Mouse (Mus musculus) forebrain, postnatal 0 days (tissue): Measurements from ENCODE around the gene Aox3. TPM values are rescaled to one million over a fixed set of nuclear protein-coding genes. Genes with fewer than 3 reads are reported as not detected.
A peak's percentile ranks its signal among the peaks of the same experiment; 100 is the strongest.

Experiments used
- ATAC-seq: fragments of 200-750 bp; cut with Nextera tagmentation; 2 replicates; pipeline ENCODE4 v1.8.0; 2017; ENCODE audit warnings: mild to moderate bottlenecking, moderate library complexity
- DNase-seq: peaks from one replicate; pipeline ENCODE4 v3.0.0-alpha.2; 2015
- H3K27ac ChIP-seq: fragments of 300-500 bp; sonication (generic); 2 replicates; pipeline ENCODE4 v1.5.1; 2014; ENCODE audit warnings: low read depth, mild to moderate bottlenecking, antibody characterized with exemption, low read length, moderate library complexity, mixed read lengths
- H3K27me3 ChIP-seq: fragments of 300-500 bp; sonication (generic); 2 replicates; pipeline ENCODE4 v1.6.1; 2014; ENCODE audit warnings: mild to moderate bottlenecking, low read length, mixed read lengths; ENCODE audit not compliant: insufficient read depth
- H3K36me3 ChIP-seq: fragments of 300-500 bp; sonication (generic); 2 replicates; pipeline ENCODE4 v1.6.1; 2014; ENCODE audit warnings: mild to moderate bottlenecking, moderate library complexity; ENCODE audit not compliant: insufficient read depth
- H3K4me1 ChIP-seq: fragments of 300-500 bp; sonication (generic); 2 replicates; pipeline ENCODE4 v1.6.1; 2014; ENCODE audit warnings: antibody characterized with exemption; ENCODE audit not compliant: insufficient read depth
- H3K4me2 ChIP-seq: fragments of 300-500 bp; sonication (generic); 2 replicates; pipeline ENCODE4 v1.6.1; 2014; ENCODE audit warnings: low read depth, mild to moderate bottlenecking, moderate library complexity
- H3K4me3 ChIP-seq: fragments of 300-500 bp; sonication (generic); 2 replicates; pipeline ENCODE4 v1.5.1; 2014; ENCODE audit warnings: low read depth, low read length, mixed read lengths
- H3K9ac ChIP-seq: fragments of 300-500 bp; sonication (generic); 2 replicates; pipeline ENCODE4 v1.6.1; 2014; ENCODE audit warnings: mild to moderate bottlenecking
- H3K9me3 ChIP-seq: fragments of 300-500 bp; sonication (generic); 2 replicates; pipeline ENCODE4 v1.6.1; 2016; ENCODE audit warnings: low read length
- CTCF ChIP-seq: sonication (generic); IDR thresholded peaks from 2 replicates; pipeline ENCODE4 v1.5.1; 2016; ENCODE audit warnings: antibody characterized with exemption, control low read depth, low read depth
- WGBS: fragments of 180-500 bp; shearing (Covaris S2); extraction: QIAGEN DNeasy Blood & Tissue Kit; methylation state at CpG from one replicate; pipeline ENCODE4 v1.1.7; 2014; 5-methylcytosine and 5-hydroxymethylcytosine counted together
- polyA plus RNA-seq: library from polyadenylated mRNA; unstranded; fragments of >200 nt; fragmentation: Nextera tagmentation; extraction: Ambion mirVana; gene quantifications from 2 replicates; pipeline ENCODE4 v1.2.1, GENCODE M21; 2015
- total RNA-seq: library from RNA; depleted of rRNA; stranded (reverse); fragments of >200 nt; gene quantifications from 2 replicates; pipeline ENCODE4 v1.2.3, GENCODE M21; 2014

Aox3 gene
- total and polyA plus RNA-seq, 2 experiments from 2014 or later: 0.33 to 0.90 TPM

GRCm38 (mm10) chr1:58230542-58230941 lies 117.6 kb downstream of the Aox3 start:
- TF ChIP-seq CTCF: no peak
- no peak for ATAC-seq
- 67% methylated on average over 5 of the region's 5 CpGs for WGBS
- Histone ChIP-seq H3K9ac (no peak overlapping the region), H3K4me2 (no peak overlapping the region), H3K4me1 (no peaks in the 10 kb centered on the region), H3K36me3 (no peaks in the 10 kb centered on the region), H3K27ac (no peak overlapping the region), H3K4me3 (no peak overlapping the region), H3K27me3 (no peaks in the 10 kb centered on the region), H3K9me3 (no peaks in the 10 kb centered on the region)
- DNase-seq: no peak

GRCm38 (mm10) chr1:58235405-58235804 lies 122.5 kb downstream of the Aox3 start:
- ATAC-seq: no peak
- H3K27ac ChIP-seq: no peak overlapping the region
- H3K27me3 ChIP-seq: no peaks in the 10 kb centered on the region
- no peaks in the 10 kb centered on the region for H3K36me3 ChIP-seq
- no peak for DNase-seq
- H3K4me3 ChIP-seq: no peak overlapping the region
- H3K4me2 ChIP-seq: no peak overlapping the region
- peak; percentile 36 for TF ChIP-seq CTCF
- 53% methylated on average over 5 of the region's 5 CpGs for WGBS
- H3K4me1 ChIP-seq: no peaks in the 10 kb centered on the region
- no peaks in the 10 kb centered on the region for H3K9me3 ChIP-seq
- no peak overlapping the region for H3K9ac ChIP-seq

GRCm38 (mm10) chr1:58237527-58238299 lies 124.8 kb downstream of the Aox3 start:
- H3K36me3 ChIP-seq: no peaks in the 10 kb centered on the region
- H3K4me3 ChIP-seq: no peak overlapping the region
- no peak overlapping the region for H3K27ac ChIP-seq
- TF ChIP-seq CTCF: no peak
- H3K9me3 ChIP-seq: no peaks in the 10 kb centered on the region
- H3K4me2 ChIP-seq: no peak overlapping the region
- no peak for ATAC-seq
- H3K9ac ChIP-seq: no peak overlapping the region
- WGBS: 84% methylated on average over 4 of the region's 4 CpGs
- no peaks in the 10 kb centered on the region for H3K27me3 ChIP-seq
- DNase-seq: no peak
- no peaks in the 10 kb centered on the region for H3K4me1 ChIP-seq

- Histone ChIP-seq H3K4me3 (no peak overlapping the region), H3K4me2 (no peak overlapping the region), H3K27me3 (no peaks in the 10 kb centered on the region), H3K36me3 (no peaks in the 10 kb centered on the region), H3K27ac (no peak overlapping the region), H3K9me3 (no peaks in the 10 kb centered on the region), H3K9ac (no peak overlapping the region), H3K4me1 (no peaks in the 10 kb centered on the region)
- ATAC-seq (no peak), DNase-seq (no peak)
- 94% methylated on average over 5 of the region's 5 CpGs for WGBS
- TF ChIP-seq CTCF: no peak
Measured at GRCm38 (mm10) chr1:58238440-58238839, 125.5 kb downstream of the Aox3 start.

- H3K36me3 ChIP-seq: no peaks in the 10 kb centered on the region
- TF ChIP-seq CTCF: no peak
Measured at GRCm38 (mm10) chr1:58238961-58239360, 126.0 kb downstream of the Aox3 start.

GRCm38 (mm10) chr1:58240347-58240746 lies 127.4 kb downstream of the Aox3 start:
- no peaks in the 10 kb centered on the region for H3K9me3 ChIP-seq
- H3K36me3 ChIP-seq: no peaks in the 10 kb centered on the region
- no peak overlapping the region for H3K4me3 ChIP-seq
- TF ChIP-seq CTCF: 0 out of 2 replicates have a peak, but pooled peaks have one; percentile 13
- H3K9ac ChIP-seq: no peak overlapping the region
- DNase-seq: no peak
- H3K4me1 ChIP-seq: no peaks in the 10 kb centered on the region
- no peaks in the 10 kb centered on the region for H3K27me3 ChIP-seq
- H3K27ac ChIP-seq: no peak overlapping the region
- 76% methylated on average over 6 of the region's 6 CpGs for WGBS
- no peak overlapping the region for H3K4me2 ChIP-seq
- no peak for ATAC-seq

More at GRCm38 (mm10) chr1:58238961-58239360, 126.0 kb downstream of the Aox3 start:
- no peak for DNase-seq
- H3K9ac ChIP-seq: no peak overlapping the region
- no peak overlapping the region for H3K4me2 ChIP-seq
- ATAC-seq: no peak
- no peaks in the 10 kb centered on the region for H3K4me1 ChIP-seq
- WGBS: 92% methylated on average over 9 of the region's 9 CpGs
- no peaks in the 10 kb centered on the region for H3K9me3 ChIP-seq
- no peaks in the 10 kb centered on the region for H3K27me3 ChIP-seq
- H3K4me3 ChIP-seq: no peak overlapping the region
- no peak overlapping the region for H3K27ac ChIP-seq

- Histone ChIP-seq H3K36me3 (no peaks in the 10 kb centered on the region), H3K4me2 (no peak overlapping the region), H3K27me3 (no peaks in the 10 kb centered on the region), H3K9me3 (no peaks in the 10 kb centered on the region), H3K4me1 (no peaks in the 10 kb centered on the region), H3K4me3 (no peak overlapping the region), H3K9ac (no peak overlapping the region), H3K27ac (no peak overlapping the region)
- DNase-seq: no peak
- no peak for ATAC-seq
- WGBS: 77% methylated on average over 3 of the region's 3 CpGs
- TF ChIP-seq CTCF: no peak
Measured at GRCm38 (mm10) chr1:58244487-58244886, 131.6 kb downstream of the Aox3 start.
